Mouse (Mus musculus): ENCODE measurements around the gene Cdh12.

Cdh12 gene

DNA sequence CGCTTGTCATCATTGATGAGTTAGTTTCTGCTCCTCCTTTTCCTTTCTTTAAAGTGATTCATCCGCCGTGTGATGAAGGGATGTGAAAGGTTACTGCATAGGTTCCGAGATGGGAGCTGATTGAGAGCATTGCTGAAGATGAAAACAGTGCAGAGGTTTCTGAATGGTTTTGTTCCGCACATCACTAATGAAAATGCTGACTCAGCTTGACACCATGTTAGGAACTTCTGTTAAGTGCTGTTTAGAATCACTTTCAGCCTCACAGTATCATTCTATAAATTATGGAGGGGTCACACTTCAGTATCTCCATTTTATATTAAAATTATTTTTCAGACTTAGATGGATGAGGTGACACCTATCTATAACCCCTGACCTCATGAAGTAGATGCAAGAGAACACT lies 247.2 kb downstream of the Cdh12 start:
- no peak for ATAC-seq (ENCODE audit: low TSS enrichment)

DNA sequence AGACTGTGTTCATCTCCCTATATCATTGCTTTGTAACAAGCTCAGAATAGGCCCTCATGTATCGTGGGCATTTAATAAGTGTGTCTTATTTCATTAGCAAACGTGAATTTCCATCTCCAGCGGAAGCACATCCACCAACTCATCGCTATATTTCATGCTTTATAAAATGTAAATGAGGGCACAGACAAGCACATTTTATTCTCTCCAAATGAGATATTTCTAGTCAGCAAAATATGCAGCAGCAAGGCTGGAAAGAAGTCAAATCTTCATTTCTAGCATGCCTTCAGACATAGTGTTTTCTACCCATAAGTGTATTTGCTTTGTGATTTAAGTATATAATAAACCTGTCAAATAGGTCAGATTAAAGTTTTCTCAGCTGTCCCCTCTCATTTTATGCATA lies 262.8 kb downstream of the Cdh12 start:
- peak; percentile 89 for ATAC-seq (ENCODE audit: low TSS enrichment)

DNA sequence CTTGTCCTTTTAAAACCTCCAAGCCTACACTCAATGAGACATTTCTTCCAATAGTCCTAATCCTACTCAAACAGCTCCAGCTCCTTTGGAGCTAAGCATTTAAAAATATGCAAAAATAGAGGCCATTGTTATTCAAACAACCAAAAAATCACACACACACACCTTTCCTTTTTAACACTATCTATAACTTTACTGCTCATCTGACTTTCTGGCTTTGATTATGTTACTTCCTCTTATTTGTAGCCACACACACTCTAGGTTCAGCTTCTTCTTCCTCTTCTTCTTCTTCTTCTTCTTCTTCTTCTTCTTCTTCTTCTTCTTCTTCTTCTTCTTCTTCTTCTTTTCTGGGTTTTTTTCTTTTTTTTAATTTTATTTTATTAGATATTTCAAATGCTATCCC lies 323.2 kb downstream of the Cdh12 start:
- ATAC-seq (ENCODE audit: low TSS enrichment): no peak

DNA sequence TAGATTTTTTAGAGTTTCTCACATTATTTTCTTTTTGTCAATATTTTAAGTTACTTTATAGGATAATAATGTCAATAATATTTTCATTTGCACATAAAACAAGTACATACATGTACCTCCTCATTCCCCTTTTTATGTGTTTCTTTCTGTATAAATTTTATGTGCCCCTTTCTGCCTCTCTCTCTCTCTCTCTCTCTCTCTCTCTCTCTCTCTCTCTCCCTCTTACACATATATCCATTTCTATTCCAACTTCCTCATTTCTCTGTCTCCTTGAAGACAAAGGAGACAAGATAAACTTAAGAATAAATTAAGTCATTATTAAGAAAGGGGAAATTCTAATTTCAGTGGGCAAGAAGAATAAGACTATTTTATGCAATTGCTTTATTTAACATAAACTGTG lies 324.4 kb downstream of the Cdh12 start:
- no peak for ATAC-seq (ENCODE audit: low TSS enrichment)

DNA sequence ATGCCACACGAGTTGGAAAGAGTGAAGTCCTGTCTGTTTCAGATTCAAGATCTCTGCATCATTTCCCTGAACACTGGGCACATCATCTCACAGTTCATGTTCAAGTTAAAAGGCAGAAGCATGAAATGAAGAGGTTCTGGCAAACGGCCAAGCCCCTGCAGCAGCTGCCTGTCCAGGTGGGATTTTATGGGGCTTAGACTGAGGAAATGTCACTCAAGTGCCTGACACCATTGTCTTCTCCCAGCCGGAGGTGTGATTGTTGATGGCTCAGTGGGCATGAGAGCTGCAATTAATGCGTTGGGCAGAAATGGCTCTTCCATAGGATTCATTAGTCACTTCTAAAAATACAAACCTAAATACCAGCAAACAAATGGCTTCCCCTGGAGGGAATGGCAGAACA lies 347.9 kb downstream of the Cdh12 start:
- no peak for ATAC-seq (ENCODE audit: low TSS enrichment)

DNA sequence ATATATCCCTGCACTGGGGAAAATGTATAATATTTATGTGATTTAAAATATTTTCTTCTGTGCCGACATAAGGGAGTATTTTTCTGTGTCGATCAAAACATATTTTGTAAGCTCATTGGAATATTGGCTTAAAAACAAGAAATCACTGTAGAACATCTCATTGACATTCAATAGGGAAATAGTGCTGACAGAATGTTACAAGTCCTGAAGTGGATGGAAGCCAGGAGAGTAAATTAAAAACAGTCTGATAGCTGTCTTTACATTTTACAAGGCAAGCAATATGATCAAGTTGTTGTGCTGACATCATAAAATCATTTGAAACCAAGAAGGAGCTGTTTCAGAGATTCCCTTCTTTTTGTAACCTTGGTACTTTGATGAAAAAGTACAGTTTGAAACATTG lies 349.5 kb downstream of the Cdh12 start:
- no peak for ATAC-seq (ENCODE audit: low TSS enrichment)

DNA sequence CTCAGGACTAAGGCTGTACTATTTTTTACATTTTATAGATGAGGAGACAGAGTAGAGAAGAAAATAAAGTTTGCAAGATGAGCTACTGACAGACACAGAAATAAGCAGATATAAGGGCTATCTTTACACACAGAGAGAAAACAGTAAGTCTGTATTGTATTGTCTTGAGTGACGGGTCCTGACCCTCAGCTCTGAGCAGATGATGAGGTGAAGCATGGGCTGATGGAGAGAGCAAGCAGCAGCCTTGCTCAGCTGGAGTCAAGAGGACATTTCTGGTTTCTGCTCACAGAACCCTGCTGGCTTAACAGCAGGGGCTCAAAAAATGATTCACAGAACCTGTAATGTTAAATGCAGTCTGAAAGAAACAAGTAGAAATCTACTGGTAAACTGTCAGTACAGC lies 386.8 kb downstream of the Cdh12 start:
- no peak for ATAC-seq (ENCODE audit: low TSS enrichment)

DNA sequence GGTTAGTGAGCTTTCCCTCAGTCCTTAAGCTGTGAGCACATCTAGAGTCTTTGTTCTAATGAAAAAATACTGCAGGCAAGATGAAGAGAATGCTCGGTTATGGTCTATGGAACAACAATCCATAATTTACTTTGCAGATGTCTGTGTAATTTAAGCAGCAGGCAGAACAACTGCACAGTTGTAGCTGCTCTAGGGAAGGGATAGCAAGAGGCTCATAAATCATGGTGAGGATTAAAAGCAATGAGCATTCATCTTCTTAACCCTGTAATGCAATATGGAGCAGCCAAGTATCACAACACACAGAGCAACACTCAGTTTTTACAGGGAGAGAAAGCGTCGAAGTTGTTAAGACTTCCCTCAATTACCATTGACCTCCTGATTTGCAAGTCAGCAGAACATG lies 387.9 kb downstream of the Cdh12 start:
- no peak for ATAC-seq (ENCODE audit: low TSS enrichment)

DNA sequence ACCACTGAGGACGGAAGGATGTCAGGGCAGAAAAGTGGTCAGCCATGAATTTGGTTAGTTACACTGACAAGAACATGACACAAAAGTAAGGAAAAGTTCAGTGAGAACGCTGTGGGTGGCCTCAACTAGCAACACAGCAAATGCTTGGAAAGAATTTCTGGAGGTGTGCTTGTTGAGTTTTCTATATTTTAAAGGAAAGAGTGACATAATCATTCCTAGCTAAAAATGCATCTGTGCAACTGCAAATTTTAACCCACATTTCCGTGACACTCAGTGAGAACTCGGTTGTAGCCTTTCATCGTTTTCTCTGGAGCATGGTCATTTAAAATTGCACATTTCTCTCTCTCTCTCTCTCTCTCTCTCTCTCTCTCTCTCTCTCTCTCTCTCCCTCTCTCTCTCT lies 392.4 kb downstream of the Cdh12 start:
- peak; percentile 86 for ATAC-seq (ENCODE audit: low TSS enrichment)

DNA sequence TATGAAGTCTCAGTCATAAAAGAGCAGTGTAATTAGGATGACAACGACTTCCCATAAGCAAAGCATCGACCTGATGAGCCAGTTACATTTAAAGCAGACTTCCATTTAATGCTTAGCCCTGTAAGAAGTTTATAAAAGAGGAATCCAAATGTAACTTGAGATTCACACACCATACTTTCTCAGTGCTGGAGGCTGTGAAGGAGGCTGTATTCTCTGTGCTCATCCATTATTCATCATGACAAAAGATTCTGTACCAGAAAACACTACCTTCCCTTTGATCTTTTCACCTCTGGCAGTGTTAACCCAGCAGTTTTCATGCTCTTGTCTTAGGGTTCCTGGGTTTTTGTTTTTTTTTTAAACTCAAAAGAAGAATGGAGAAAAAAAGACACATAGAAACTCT lies 414.0 kb downstream of the Cdh12 start:
- ATAC-seq (ENCODE audit: low TSS enrichment): peak; percentile 77

DNA sequence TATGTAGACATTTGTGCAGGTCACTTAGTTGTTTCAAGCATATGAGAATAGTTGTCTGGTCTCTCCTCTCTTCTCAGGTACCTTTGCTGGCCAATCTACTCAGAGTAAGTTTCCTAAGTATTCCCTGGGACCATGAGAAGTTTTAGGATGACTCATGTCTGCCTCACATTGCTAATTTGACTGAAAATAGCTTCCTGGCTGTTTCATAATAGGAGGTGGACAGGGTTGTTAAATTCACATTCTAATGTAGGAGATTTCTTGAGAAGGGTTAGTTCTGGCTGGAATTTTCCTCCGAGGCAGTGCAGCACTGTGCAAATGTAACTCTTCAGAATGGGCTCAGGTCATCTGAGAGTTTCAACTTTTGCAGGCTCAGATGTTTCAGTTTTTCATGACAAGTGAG lies 423.5 kb downstream of the Cdh12 start:
- peak; percentile 96 for ATAC-seq (ENCODE audit: low TSS enrichment)

DNA sequence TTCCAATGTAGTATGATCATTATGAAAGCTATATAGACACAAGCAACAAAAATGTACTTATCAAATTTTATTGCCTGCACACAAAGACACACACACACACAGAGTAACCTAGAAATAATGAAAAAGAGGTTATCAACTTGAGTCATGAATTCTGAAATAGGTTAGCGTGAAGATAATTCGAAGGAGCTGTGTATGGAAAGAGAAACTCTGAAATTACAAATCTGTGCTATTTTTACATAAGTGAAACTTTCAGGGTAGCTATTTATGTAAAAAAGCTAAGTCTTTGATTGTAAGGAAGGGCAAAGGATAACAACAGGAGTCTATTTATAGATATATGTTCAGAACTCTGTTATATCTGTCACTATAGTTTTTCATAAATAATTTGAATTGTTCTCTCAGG lies 427.9 kb downstream of the Cdh12 start:
- ATAC-seq (ENCODE audit: low TSS enrichment): no peak

DNA sequence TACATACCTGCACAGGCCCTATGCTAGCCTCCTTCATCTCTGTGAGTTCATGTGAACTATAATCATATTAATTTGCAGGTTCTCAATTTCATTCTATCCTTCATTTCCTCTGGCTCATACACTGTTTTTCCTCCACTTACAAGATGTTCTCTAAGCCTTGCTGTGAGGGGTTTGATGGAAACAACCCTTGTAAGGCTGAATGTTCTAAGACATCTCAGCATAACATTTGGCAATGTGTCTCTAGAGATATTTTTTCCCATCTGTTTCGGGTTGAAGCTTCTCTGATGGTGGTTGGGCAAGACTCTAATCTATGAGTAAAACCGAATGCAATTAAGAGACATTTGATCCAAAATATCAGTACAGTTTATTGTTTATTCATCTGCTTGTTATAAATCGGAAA lies 444.4 kb downstream of the Cdh12 start:
- ATAC-seq (ENCODE audit: low TSS enrichment): peak; percentile 72

DNA sequence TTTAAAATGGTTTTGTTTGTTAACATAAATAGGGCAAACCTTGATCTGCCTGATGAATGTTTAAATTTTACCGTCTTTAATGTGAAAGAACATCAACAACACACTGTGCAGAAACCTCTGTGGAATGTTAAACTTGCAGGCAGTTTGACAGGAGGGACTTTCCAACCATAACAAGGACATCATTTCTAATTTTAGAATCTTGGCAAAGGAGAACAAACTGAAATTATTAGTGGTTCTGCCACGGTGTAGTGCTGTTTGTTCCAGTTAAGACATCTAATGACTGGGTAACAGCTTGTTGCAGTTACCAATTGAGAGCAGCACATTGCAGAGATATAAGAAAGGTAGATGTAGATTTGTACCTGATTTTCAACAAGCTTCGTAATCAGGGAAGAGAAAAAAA lies 453.5 kb downstream of the Cdh12 start:
- ATAC-seq (ENCODE audit: low TSS enrichment): no peak

DNA sequence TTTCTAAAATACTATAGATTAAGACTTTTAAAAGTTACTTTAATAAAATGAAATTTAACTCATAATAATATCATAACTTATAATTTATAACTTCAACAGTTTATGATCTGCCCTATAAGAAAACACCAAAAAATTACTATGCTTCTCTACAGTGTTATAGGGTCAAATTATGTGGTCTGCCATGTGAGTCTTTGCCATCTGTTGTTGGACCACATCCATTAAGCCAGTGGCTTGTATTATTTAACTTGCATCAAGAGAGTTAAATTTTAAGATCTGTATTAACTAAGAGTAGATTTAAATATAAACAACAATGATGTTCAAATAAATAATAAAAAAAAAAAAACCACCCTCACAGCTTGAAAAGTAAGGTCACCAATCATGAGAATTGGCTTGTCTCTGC lies 479.2 kb downstream of the Cdh12 start:
- ATAC-seq (ENCODE audit: low TSS enrichment): no peak

DNA sequence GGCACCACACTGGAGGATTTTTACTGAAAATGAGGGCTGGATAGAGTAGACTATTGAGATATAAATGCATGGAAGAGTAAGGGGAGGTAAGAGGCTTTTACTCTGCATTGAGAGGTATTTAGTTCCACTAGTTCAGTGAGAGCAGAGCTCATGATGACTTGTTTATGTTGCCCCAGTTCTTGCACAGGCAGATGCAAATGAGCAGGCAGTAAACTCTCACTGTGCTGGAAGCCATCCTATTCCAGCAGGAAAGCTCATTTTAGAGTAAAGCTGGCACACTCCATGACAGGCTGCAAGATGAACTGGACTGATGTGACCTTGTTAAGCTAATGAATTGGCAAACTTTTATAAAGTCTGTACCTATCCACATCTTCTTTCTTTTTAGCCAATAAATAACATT lies 494.9 kb downstream of the Cdh12 start:
- ATAC-seq (ENCODE audit: low TSS enrichment): peak; percentile 88

DNA sequence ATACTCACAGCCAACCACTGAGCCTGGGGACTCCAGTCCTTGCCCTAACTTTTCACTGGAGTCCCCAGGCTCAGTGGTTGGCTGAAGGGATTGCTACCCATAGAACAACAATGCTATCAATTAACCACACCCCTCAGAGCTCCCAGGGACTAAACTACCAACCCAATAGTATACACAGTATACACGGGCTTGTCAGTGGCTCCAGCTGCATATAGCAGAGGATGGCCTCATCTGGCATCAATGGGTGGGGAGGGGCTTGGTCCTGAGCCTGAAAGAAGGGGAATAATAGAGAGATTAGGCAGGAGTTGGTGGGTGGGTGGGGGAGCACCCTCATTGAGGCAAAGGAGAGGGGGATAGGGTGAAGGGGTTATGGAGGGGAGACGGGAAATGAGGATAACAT lies 518.4 kb downstream of the Cdh12 start:
- no peak for ATAC-seq (ENCODE audit: low TSS enrichment)

DNA sequence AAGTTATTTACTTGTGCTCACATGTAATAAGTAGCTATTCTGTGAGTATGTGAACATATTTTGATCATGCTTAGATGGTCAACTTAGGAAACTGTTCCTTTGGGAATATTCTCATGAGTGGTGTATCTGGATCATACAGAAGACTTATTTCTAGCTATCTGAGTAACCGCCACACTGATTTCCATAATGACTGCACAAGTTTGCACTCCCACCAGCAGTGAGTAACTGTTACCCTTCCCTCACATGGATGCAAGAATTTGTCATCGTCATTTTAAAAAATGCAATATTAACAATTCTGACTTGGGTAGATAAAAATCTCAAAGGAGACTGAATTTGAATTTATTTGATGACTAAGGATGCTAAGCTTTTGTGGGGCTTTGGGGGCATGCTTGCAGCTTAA lies 522.0 kb downstream of the Cdh12 start:
- ATAC-seq (ENCODE audit: low TSS enrichment): peak; percentile 99

DNA sequence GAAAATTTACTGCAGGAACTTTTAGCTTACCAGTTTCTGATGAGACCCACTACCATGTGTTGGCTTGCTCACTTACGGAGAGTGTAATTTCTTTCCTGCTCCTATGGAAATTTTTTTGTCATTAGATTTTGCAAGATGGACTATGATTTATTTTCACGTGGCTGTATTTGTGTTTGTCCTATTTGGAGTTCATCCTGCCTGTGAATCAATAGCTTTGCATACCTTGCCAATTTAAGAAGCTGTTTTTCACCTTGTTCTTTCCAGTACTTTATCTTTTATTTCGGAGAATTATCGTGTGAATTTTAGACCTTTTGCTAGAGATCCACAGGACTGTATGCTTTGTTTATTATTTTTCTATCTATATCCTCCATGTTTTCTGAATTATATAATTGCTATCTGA lies 551.5 kb downstream of the Cdh12 start:
- ATAC-seq (ENCODE audit: low TSS enrichment): no peak

DNA sequence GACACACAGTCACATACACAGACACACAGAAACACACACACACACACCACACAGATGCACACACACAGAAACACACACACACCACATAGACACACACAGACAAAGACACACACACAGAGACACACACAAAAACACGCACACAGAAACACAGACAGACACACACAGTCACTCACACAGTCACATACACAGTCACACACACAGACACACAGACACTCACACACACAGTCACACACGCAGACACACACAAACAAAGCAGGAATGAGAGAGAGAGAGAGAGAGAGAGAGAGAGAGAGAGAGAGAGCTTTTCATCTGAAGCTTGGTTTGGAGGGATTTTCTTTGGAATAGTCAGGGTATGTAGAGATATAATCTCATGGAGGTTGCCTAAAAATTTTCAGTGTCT lies 558.9 kb downstream of the Cdh12 start:
- ATAC-seq (ENCODE audit: low TSS enrichment): no peak

DNA sequence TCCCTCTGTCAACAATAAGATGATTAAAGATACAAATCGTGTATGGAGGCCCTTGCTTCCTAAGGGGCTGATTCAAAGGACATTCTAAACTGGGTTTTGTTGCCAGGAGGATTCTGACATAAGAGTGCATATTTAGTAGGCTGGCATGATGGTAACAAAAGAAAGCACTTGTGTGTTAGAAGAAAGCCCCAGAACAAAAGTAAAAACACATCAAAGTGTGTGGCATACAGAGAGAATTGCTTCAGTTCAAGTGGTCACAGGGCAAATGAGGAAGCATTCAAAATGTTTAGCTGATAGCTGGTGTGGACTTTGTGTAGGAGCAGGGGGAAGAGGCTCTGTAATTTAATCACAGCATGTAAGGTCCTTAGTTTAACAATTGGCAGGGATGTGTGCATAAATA lies 559.4 kb downstream of the Cdh12 start:
- ATAC-seq (ENCODE audit: low TSS enrichment): no peak

DNA sequence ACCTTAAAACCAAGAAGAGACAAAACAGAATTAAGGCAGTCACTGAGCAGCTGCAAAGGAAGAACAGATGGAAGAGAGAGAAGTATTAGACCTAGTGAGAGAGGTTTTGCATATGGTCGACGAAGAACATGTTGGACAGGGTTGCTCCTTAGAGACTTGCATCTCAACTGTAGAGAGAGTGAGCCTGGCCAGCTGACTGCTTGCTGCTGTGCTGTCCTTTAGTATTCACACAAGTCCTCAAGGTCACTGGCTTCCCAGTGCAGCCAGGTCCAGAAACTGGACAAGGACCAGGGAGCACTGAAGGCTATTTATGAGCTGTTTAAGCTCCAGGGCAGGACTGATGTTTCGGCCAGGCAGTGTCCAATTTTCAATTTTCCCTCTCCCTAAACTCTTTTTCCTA lies 559.9 kb downstream of the Cdh12 start:
- 0 out of 2 replicates have a peak, but pooled peaks have one; percentile 16 for ATAC-seq (ENCODE audit: low TSS enrichment)

DNA sequence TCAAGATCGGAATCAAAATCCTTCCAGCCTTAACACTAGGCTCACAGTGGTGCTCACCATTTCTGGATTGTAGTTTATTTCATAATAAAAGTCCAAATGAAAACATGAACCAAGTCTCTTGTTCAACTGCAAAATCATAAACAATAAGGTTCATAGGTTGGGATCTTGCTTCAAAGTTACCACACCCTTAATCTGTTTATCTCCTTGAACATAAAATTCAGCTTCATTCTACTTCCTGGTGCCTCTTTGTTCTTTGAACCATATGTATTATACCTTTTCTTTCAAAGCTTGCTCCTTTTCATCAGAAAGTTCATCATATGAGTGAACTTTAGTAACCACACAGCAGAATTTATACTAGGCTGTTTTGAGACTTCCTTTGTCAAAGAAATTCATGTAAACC lies 614.6 kb downstream of the Cdh12 start:
- no peak for ATAC-seq (ENCODE audit: low TSS enrichment)

DNA sequence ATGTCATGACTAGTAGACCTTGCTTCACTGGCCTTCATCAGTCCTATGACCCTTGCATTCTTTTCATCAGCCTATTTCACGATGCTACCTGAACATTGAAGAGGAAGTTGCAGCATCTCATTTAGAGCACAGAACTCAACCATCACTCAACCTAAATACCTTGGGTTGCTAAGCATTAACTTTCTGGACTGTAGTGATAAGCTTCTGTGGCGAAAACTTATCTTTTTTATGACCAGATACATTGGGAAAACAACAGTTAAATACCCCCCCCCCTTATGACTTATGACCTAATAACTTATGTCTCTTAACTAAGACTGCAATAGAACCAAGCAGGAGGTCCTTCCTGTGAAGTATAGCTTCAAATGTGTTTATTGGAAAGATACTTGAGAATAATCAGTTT lies 620.2 kb downstream of the Cdh12 start:
- no peak for ATAC-seq (ENCODE audit: low TSS enrichment)

DNA sequence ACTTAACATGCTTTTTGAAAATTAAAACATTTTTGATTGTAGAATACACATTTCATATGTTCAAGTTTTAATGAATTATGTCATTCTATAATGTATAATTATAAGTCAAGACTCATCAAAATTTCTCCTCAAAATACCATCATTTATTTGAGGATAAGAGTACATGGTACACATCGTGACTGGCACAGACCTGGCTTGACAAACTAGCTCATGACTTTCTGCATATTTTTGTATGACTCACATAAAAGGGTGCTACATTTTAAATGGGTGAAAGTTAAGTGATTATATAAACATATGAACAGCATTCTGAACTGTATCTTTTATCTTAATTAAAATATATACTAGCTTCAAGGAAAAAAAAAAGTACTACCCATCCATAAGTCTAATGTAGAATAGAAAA lies 643.8 kb downstream of the Cdh12 start:
- ATAC-seq (ENCODE audit: low TSS enrichment): peak; percentile 91
